Mouse (Mus musculus) left cerebral cortex, postnatal 36 days (tissue): ENCODE measurements around the gene Gsx2. TPM values are rescaled to one million over a fixed set of nuclear protein-coding genes. Genes with fewer than 3 reads are reported as not detected.

Source experiments
- total RNA-seq, 2 experiments: library from RNA; stranded (reverse); gene quantifications; 2 replicates each; pipeline ENCODE4 v1.2.3; 2021

The Gsx2 gene
- total RNA-seq, 2 experiments from 2014 or later: 0.39 TPM; not detected in 1

Other genes with a start within 250 kb of the Gsx2 start
- 10 to 100 TPM; 15.3 to 18.8 TPM for gene Chic2, start 30.8 kb upstream of the Gsx2 start, total RNA-seq
- gene Pdgfra, start 76.7 kb downstream of the Gsx2 start, total RNA-seq: 10 to 100 TPM; 41.2 to 42.5 TPM